Mouse (Mus musculus): ENCODE results near the gene Nppa. TPM values are rescaled to one million over a fixed set of nuclear protein-coding genes. Genes with fewer than 3 reads are reported as not detected.

Nppa gene
- total and polyA plus RNA-seq, 3 experiments = 0.26 TPM; not detected in 2

DNA sequence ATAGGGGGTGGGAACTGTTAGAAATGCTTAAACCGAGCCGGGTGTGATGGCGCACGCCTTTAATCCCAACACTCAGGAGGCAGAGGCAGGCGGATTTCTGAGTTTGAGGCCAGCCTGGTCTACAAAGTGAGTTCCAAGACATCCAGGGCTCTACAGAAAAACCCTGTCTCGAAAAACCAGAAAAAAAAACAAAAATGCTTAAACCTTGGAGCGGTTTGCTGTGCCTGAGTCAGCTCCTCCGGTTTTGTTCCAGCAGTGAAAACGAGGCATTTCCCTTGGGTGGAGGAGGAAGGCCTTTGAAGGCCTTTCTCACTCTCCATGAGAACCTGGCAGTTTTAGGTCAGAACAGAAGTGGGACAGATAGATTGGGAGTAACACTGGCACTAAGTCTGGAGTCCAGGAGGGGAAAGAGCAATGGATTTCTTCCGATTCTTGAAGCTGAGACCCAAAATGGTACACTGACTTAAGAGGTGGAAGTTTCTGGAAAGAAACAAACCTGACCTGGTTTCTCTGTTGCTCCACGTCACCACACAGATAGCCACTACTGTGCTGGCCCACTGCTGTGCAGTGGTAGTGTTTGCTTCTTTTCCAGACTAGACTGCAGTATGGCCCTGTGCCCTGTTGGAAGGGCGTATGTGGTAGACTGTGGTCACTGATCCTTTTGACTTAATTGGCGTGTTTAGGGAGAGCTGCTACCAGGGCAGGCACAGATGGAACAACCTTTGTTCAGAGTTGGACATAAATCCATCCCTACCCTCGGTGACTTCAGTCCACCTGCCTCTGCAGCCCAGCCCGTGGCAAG lies 39.7 kb downstream of the Nppa start:
- Histone ChIP-seq H3K4me3 (ENCODE audit: control insufficient read depth in 1 of 2, insufficient read depth in 1 of 2, low read depth in 2 of 2, low read length in 2 of 2) (peak overlapping the region; percentile 80 to 82), H3K9me3 (replicated peaks; ENCODE audit: insufficient read depth, low read length) (no peaks in the 10 kb centered on the region), H3K27me3 (ENCODE audit: control insufficient read depth in 1 of 2, insufficient read depth in 2 of 2, low read length in 2 of 2) (no peaks in the 10 kb centered on the region), H3K4me1 (ENCODE audit: control insufficient read depth in 1 of 2, insufficient read depth in 2 of 2, low read length in 2 of 2) (peaks cover 0 to 27% of the 10 kb centered on the region in 2 experiments; a peak in 3 of 4 replicates), H3K9ac (ENCODE audit: control insufficient read depth, low read depth, low read length, poor library complexity, severe bottlenecking) (peak overlapping the region; percentile 81), H3K27ac (ENCODE audit: control insufficient read depth, low read depth, low read length) (no peak overlapping the region), H3K79me2 (ENCODE audit: control insufficient read depth, insufficient read depth, low read length, poor library complexity) (peaks cover 11% of the 10 kb centered on the region), H3K36me3 (ENCODE audit: control insufficient read depth in 1 of 2, insufficient read depth in 2 of 2, low read length in 2 of 2) (peaks cover 0 to 15% of the 10 kb centered on the region in 2 experiments; a peak in 2 of 4 replicates)
- no peak for TF ChIP-seq JUND (IDR thresholded peaks at IDR 0.05; ENCODE audit: low read depth, low read length)
- no peak for TF ChIP-seq USF1 (IDR thresholded peaks at IDR 0.05; ENCODE audit: low read depth, low read length)
- TF ChIP-seq NELFE (IDR thresholded peaks at IDR 0.05; ENCODE audit: low read depth, low read length) = no peak
- no peak for TF ChIP-seq MYB (IDR thresholded peaks at IDR 0.05; ENCODE audit: low read depth, low read length)
- TF ChIP-seq ZMIZ1 (IDR thresholded peaks at IDR 0.05; ENCODE audit: low read depth, low read length) = no peak
- no peak for TF ChIP-seq ZNF384 (IDR thresholded peaks at IDR 0.05; ENCODE audit: low read depth, low read length)
- TF ChIP-seq MAZ (IDR thresholded peaks at IDR 0.05; ENCODE audit: low read depth, low read length) = no peak
- no peak for TF ChIP-seq GABPA (IDR thresholded peaks at IDR 0.05; ENCODE audit: low read depth, low read length)
- TF ChIP-seq POLR2AphosphoS5 (IDR thresholded peaks at IDR 0.05; ENCODE audit: borderline replicate concordance, low read depth, low read length) = no peak
- TF ChIP-seq TBP (IDR thresholded peaks at IDR 0.05; ENCODE audit: low read depth, low read length) = no peak
- TF ChIP-seq USF2 (IDR thresholded peaks at IDR 0.05; ENCODE audit: borderline replicate concordance in 1 of 2, insufficient read depth in 1 of 2, low read depth in 1 of 2, low read length in 2 of 2) = no peak
- no peak for TF ChIP-seq SIN3A (IDR thresholded peaks at IDR 0.05; ENCODE audit: low read length)
- no peak for TF ChIP-seq E2F4 (IDR thresholded peaks at IDR 0.05; ENCODE audit: borderline replicate concordance, low read depth, low read length)
- TF ChIP-seq MAFK (IDR thresholded peaks at IDR 0.05; ENCODE audit: borderline replicate concordance, low read depth, low read length) = no peak
- TF ChIP-seq GATA1 (IDR thresholded peaks at IDR 0.05; ENCODE audit: low read depth, low read length) = no peak
- DNase-seq (ENCODE audit: low read depth, low spot score) = no peak

DNA sequence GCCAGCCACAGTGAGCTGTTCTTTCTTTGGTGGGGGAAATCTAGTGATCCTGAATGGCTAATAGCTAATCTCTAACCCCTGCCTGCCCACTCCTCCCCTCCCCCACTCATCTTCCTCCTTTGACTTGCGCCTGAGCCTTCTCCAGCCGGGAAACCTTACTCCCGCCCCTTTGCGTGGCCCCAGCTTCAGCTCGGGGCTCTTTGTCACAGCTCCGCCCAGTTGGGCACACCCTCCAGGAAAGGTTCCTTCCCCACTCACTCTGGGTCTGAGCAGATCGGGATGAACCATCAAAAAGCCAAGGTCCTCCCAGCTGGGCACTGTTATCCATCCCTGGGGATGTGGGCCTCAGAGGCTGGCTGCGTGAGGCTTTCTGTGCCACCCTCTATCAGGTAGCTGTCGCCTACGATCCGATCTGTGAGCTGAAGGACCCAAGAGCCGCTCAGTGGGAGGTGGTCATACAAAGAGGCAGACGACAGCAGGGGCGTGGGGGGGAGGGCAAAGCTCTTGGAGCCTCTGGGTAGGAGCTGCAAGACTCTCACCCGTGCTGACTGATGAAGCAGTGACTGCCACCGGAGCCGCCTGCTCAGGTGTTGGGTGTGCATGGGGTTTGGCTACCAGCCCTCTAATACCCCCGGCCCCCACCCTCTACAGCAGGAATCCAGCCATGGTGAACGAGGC lies 40.5 kb downstream of the Nppa start:
- TF ChIP-seq MYB (IDR thresholded peaks at IDR 0.05; ENCODE audit: low read depth, low read length) = no peak
- no peak for TF ChIP-seq CHD1 (IDR thresholded peaks at IDR 0.05; ENCODE audit: low read depth, low read length)
- TF ChIP-seq TBP (IDR thresholded peaks at IDR 0.05; ENCODE audit: low read depth, low read length) = no peak
- no peak for TF ChIP-seq ZKSCAN1 (IDR thresholded peaks at IDR 0.05; ENCODE audit: low read depth, low read length)
- TF ChIP-seq MXI1 (IDR thresholded peaks at IDR 0.05; ENCODE audit: low read depth, low read length) = no peak
- TF ChIP-seq SIN3A (IDR thresholded peaks at IDR 0.05; ENCODE audit: low read length) = no peak
- peaks cover 11% of the 10 kb centered on the region for H3K79me2 ChIP-seq (ENCODE audit: control insufficient read depth, insufficient read depth, low read length, poor library complexity)
- no peak overlapping the region for H3K4me3 ChIP-seq (ENCODE audit: control insufficient read depth in 1 of 2, insufficient read depth in 1 of 2, low read depth in 2 of 2, low read length in 2 of 2)
- no peak overlapping the region; the same call in 1 of the 2 replicates for H3K9ac ChIP-seq (ENCODE audit: control insufficient read depth, low read depth, low read length, poor library complexity, severe bottlenecking)
- no peaks in the 10 kb centered on the region for H3K9me3 ChIP-seq (replicated peaks; ENCODE audit: insufficient read depth, low read length)
- DNase-seq (ENCODE audit: low read depth, low spot score) = peak; percentile 46
- no peaks in the 10 kb centered on the region for H3K27me3 ChIP-seq (ENCODE audit: control insufficient read depth in 1 of 2, insufficient read depth in 2 of 2, low read length in 2 of 2)
- no peak overlapping the region for H3K27ac ChIP-seq (ENCODE audit: control insufficient read depth, low read depth, low read length)
- peaks cover 7 to 36% of the 10 kb centered on the region in 2 experiments for H3K4me1 ChIP-seq (ENCODE audit: control insufficient read depth in 1 of 2, insufficient read depth in 2 of 2, low read length in 2 of 2)
- peaks cover 0 to 24% of the 10 kb centered on the region in 2 experiments; a peak in 2 of 4 replicates for H3K36me3 ChIP-seq (ENCODE audit: control insufficient read depth in 1 of 2, insufficient read depth in 2 of 2, low read length in 2 of 2)
